Mouse (Mus musculus) brain, embryonic 14.5 days (tissue): Measurements from ENCODE around the gene Otp.

Experiments used
- CTCF ChIP-seq: fragments of 200-500 bp; IDR thresholded peaks from 2 replicates; pipeline ENCODE4 v1.5.1; 2012; ENCODE audit warnings: inconsistent platforms, mild to moderate bottlenecking, moderate library complexity, borderline replicate concordance; ENCODE audit not compliant: insufficient read depth, insufficient read length; ENCODE audit errors: extremely low read depth
- POLR2A ChIP-seq: fragments of 200-500 bp; IDR thresholded peaks from 2 replicates; pipeline ENCODE4 v1.6.1; 2012; ENCODE audit warnings: mild to moderate bottlenecking, inconsistent platforms, borderline replicate concordance; ENCODE audit not compliant: poor library complexity, insufficient read depth, insufficient read length, severe bottlenecking; ENCODE audit errors: extremely low read depth

DNA sequence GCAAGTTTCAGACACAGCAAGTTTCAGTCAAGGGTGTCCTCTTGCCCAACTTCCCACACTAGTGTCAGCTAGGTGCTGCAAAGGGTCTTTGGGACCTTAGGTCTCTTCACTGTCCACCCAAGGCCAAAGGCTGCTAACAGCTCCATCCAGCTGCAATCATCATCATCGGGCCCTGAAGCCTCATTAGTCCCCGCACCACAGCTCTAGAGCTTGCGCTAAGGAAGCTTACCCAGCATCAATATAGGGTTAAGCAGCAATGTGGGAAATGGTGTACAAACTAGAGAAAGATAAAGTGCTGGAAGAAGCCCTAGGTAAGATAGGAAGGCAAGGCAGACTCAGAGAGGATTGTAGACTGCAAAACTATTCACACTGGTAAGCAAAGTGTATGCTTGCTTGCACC lies 5.8 kb downstream of the Otp start:
- no peak for TF ChIP-seq CTCF
- no peak for TF ChIP-seq POLR2A
